Comparison of ENCODE assay signal across 14 mouse cellular contexts in the genomic region with DNA sequence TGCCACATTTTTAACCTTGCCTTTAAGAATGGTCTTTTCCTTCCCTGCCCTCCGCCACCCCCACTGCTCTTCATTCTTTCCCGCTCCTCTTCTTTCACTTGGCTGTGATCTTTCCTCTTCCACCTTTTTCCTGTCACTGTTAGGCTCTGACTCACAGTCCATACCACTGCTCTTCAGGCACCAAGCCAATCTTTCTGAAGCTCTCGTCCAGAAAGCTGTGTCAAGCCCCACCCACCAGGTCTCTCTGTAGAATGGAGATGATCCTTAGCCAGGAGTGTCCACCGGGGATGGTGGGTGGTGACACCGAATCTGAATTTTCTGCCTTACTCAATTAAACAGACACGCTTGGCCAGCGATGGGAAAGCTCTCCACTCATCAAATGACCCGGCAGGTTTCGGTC. TPM values are rescaled to one million over a fixed set of nuclear protein-coding genes. Genes with fewer than 3 reads are reported as not detected.
DNase-seq lines count a peak whose midpoint lies in the region; ATAC-seq and TF ChIP-seq lines count a peak whose summit lies in the region.
"Had no signal": no experiment of that assay in that cellular context is flagged by ENCODE, and none has a peak within 500 bp of the region (broad histone marks: within the 10 kb centered on the region; RNA-seq: fewer than 3 reads in every experiment).

No protein-coding gene starts in this region.

- intact Hi-C loops in heart, postnatal 10 days (cut with DNase I): loop anchor here (2.0 to 5.0 kb wide), 2 partner anchors 174 to 318 kb away; a partner anchor contains a TSS
- intact Hi-C loops in heart, adult 2 months (cut with DNase I): loop anchor here (5.0 kb wide), 1 partner anchor 313 kb away; no protein-coding TSS in a partner anchor

- no peak for TF ChIP-seq CTCF in heart, adult 2 months (IDR thresholded peaks at IDR 0.05)
- no peak for TF ChIP-seq CTCF in lung, adult 2 months (IDR thresholded peaks at IDR 0.05; ENCODE audit: insufficient read depth, low read length)
- TF ChIP-seq CTCF in Patski (IDR thresholded peaks at IDR 0.05): no peak
- no peak for TF ChIP-seq CTCF in midbrain, postnatal 0 days (IDR thresholded peaks at IDR 0.05)

- peaks cover 4% of the 10 kb centered on the region for H3K36me3 ChIP-seq in heart, adult 2 months (ENCODE audit: control insufficient read depth, insufficient read depth, low read length)
- no peaks in the 10 kb centered on the region for H3K36me3 ChIP-seq in lung, embryonic 15.5 days
- no peaks in the 10 kb centered on the region for H3K36me3 ChIP-seq in midbrain, postnatal 0 days (ENCODE audit: insufficient read depth, low read length)

- peaks cover 2% of the 10 kb centered on the region for H3K79me2 ChIP-seq in heart, adult 2 months (replicated peaks; ENCODE audit: control insufficient read depth, insufficient read depth, low read length)

- peak; percentile 33 to 38 for DNase-seq in heart, postnatal 10 days
- no peak for DNase-seq in heart, adult 2 months
- DNase-seq in lung, adult 2 months: no peak
- DNase-seq in Patski (ENCODE audit: low read depth, low spot score): peak; percentile 51
- DNase-seq in lung, postnatal 10 days: peak; percentile 53
- DNase-seq in midbrain, postnatal 0 days (ENCODE audit: low spot score): no peak
- DNase-seq: cerebellum, adult 18-20 months; embryo, embryonic 11 days; gastrocnemius, postnatal 14 days; midbrain, embryonic 14.5 days had no signal

- ATAC-seq in lung, embryonic 15.5 days (ENCODE audit: borderline replicate concordance, extremely low read depth, low FRiP score, low TSS enrichment): 0 out of 2 replicates have a peak, but pooled peaks have one; percentile 56
- ATAC-seq in Patski: peak; percentile 81
- no peak for ATAC-seq in midbrain, postnatal 0 days (ENCODE audit: low FRiP score)
- ATAC-seq: intestine, embryonic 16.5 days had no signal

- POLR2A ChIA-PET in Patski (lab: Charles Lee): no interaction called here

- in situ Hi-C loops in Patski (cut with MboI; ENCODE audit: low pct_unique_long_range_greater_than_20kb): loop anchor here (5.0 to 25.0 kb wide), 4 partner anchors 178 to 638 kb away; a partner anchor contains a TSS

- CTCF ChIA-PET in Patski (lab: Charles Lee): interaction anchor here (1.2 kb wide), 1 partner anchor 21 kb away, joined by 3 read pairs; no protein-coding TSS in a partner anchor

- TF ChIP-seq EP300 in heart, adult 2 months (IDR thresholded peaks at IDR 0.05; ENCODE audit: insufficient read depth, low read depth, low read length): no peak

- H3K4me1 ChIP-seq in heart, adult 2 months (ENCODE audit: control insufficient read depth, insufficient read depth, low read length): peaks cover 11% of the 10 kb centered on the region
- H3K4me1 ChIP-seq in lung, embryonic 15.5 days: peaks cover 32% of the 10 kb centered on the region
- peaks cover 10% of the 10 kb centered on the region for H3K4me1 ChIP-seq in lung, adult 2 months (ENCODE audit: control insufficient read depth, insufficient read depth, low read length)
- 0 out of 2 replicates have a peak, but pooled peaks cover 3% of the 10 kb centered on the region for H3K4me1 ChIP-seq in midbrain, postnatal 0 days (ENCODE audit: insufficient read depth, low read length)

- H3K9me3 ChIP-seq in lung, embryonic 15.5 days: no peaks in the 10 kb centered on the region
- H3K9me3 ChIP-seq in midbrain, postnatal 0 days (ENCODE audit: low read length): no peaks in the 10 kb centered on the region

- H3K4me2 ChIP-seq in lung, embryonic 15.5 days: no peak overlapping the region
- H3K4me2 ChIP-seq in midbrain, postnatal 0 days (ENCODE audit: low read depth, low read length, poor library complexity, severe bottlenecking): no peak overlapping the region
- H3K4me2 ChIP-seq: hindbrain, embryonic 14.5 days; liver, embryonic 11.5 days had no signal

- no peak for TF ChIP-seq POLR2A in heart, adult 2 months (IDR thresholded peaks at IDR 0.05; ENCODE audit: insufficient read depth, low read depth, low read length)
- no peak for TF ChIP-seq POLR2A in lung, adult 2 months (IDR thresholded peaks at IDR 0.05; ENCODE audit: borderline replicate concordance, extremely low read depth, low read depth, low read length)

- H3K27me3 ChIP-seq in heart, adult 2 months (ENCODE audit: control insufficient read depth, insufficient read depth, low read length): no peaks in the 10 kb centered on the region
- H3K27me3 ChIP-seq in lung, embryonic 15.5 days: no peaks in the 10 kb centered on the region
- H3K27me3 ChIP-seq in Patski: no peaks in the 10 kb centered on the region
- no peaks in the 10 kb centered on the region for H3K27me3 ChIP-seq in midbrain, postnatal 0 days (ENCODE audit: insufficient read depth, low read length)

- WGBS in heart, adult 2 months: 47% methylated on average over 9 of the region's 9 CpGs
- 66% methylated on average over 9 of the region's 9 CpGs for WGBS in lung, embryonic 15.5 days
- WGBS in lung, adult 2 months: 52% methylated on average over 9 of the region's 9 CpGs
- WGBS in midbrain, postnatal 0 days: 86% methylated on average over 9 of the region's 9 CpGs

- H3K27ac ChIP-seq in heart, adult 2 months: no peak overlapping the region
- no peak overlapping the region for H3K27ac ChIP-seq in lung, embryonic 15.5 days
- no peak overlapping the region for H3K27ac ChIP-seq in midbrain, postnatal 0 days (ENCODE audit: low read depth, low read length)
- H3K27ac ChIP-seq: hindbrain, embryonic 14.5 days had no signal

- H3K4me3 ChIP-seq in heart, adult 2 months: no peak overlapping the region
- H3K4me3 ChIP-seq in lung, embryonic 15.5 days: no peak overlapping the region
- no peak overlapping the region for H3K4me3 ChIP-seq in lung, adult 2 months (replicated peaks; ENCODE audit: extremely low read depth, low read depth, low read length)
- H3K4me3 ChIP-seq in midbrain, postnatal 0 days (ENCODE audit: low read depth, low read length): no peak overlapping the region

- no peak overlapping the region for H3K9ac ChIP-seq in heart, adult 2 months (ENCODE audit: low read depth, low read length)
- no peak overlapping the region for H3K9ac ChIP-seq in lung, embryonic 15.5 days
- H3K9ac ChIP-seq in midbrain, postnatal 0 days (replicated peaks; ENCODE audit: low read length, poor library complexity, severe bottlenecking): no peak overlapping the region
- H3K9ac ChIP-seq: hindbrain, embryonic 14.5 days had no signal

RNA-seq across cellular contexts. Expression of a gene that starts 58.0 kb away (rescaled TPM):
- total RNA-seq in heart, postnatal 10 days (2021): 10 to 100 TPM; 15.9 to 16.0 TPM
- 1 to 10 TPM; 6.2 to 6.3 TPM for total RNA-seq in heart, adult 2 months (2021)
- polyA plus RNA-seq in heart, adult 2 months (2012; rRNA removed): 1.1 and 2.1 TPM in 2 replicates
- 2.2 and 2.3 TPM in 2 replicates for polyA plus RNA-seq in lung, embryonic 15.5 days (2015; fragmentation: Nextera tagmentation; extraction: Ambion mirVana)
- polyA plus RNA-seq in lung, adult 2 months (2012; rRNA removed): 3.7 and 6.2 TPM in 2 replicates
- 2.3 TPM for polyA plus RNA-seq in Patski (2021)
- total RNA-seq in midbrain, postnatal 0 days (2014; rRNA removed): 15.3 and 17.0 TPM in 2 replicates
- polyA plus RNA-seq in midbrain, postnatal 0 days (2015; fragmentation: Nextera tagmentation; extraction: Ambion mirVana): 2.2 and 2.8 TPM in 2 replicates

Comparison
In these comparisons a context has a peak if more than half of its experiments do, and no peak if none do; other contexts are left out.
1. DNase-seq: peak in heart, postnatal 10 days (2 of 2), Patski (single experiment) and lung, postnatal 10 days (single experiment); none in heart, adult 2 months (0 of 2), lung, adult 2 months (single experiment) and midbrain, postnatal 0 days (single experiment).